Mouse (Mus musculus) gastrocnemius, adult 8-10 months (tissue): Measurements from ENCODE around the gene Arhgap18. TPM values are rescaled to one million over a fixed set of nuclear protein-coding genes. Genes with fewer than 3 reads are reported as not detected.

Experiments
- DNase-seq, 2 experiments: peaks; one replicate each; pipeline ENCODE4 v3.0.0; 2022; ENCODE audit warnings: low spot score in 2 of 2
- total RNA-seq, 4 experiments: library from RNA; stranded (reverse); gene quantifications; 2 replicates each; pipeline ENCODE4 v1.2.4; 2022

Arhgap18 gene
- total RNA-seq, 4 experiments from 2014 or later: 2.6 to 4.2 (median 3.3) TPM

- DNase-seq: no peak
Observed at GRCm38 (mm10) chr10:26776443-26776842, 23.2 kb downstream of the Arhgap18 start.

- no peak for DNase-seq
Observed at GRCm38 (mm10) chr10:26780581-26780980, 27.4 kb downstream of the Arhgap18 start.

- no peak for DNase-seq
Observed at GRCm38 (mm10) chr10:26789680-26790079, 36.5 kb downstream of the Arhgap18 start.

- DNase-seq: no peak
Observed at GRCm38 (mm10) chr10:26791810-26792209, 38.6 kb downstream of the Arhgap18 start.

- no peak for DNase-seq
Observed at GRCm38 (mm10) chr10:26793013-26793412, 39.8 kb downstream of the Arhgap18 start.

GRCm38 (mm10) chr10:26796432-26797286 is 43.4 kb downstream of the Arhgap18 start:
- no peak for DNase-seq

GRCm38 (mm10) chr10:26797287-26797672 is 44.1 kb downstream of the Arhgap18 start:
- no peak for DNase-seq

GRCm38 (mm10) chr10:26798752-26799411 is 45.7 kb downstream of the Arhgap18 start:
- no peak for DNase-seq

GRCm38 (mm10) chr10:26799562-26800051 is 46.4 kb downstream of the Arhgap18 start:
- DNase-seq: peak in 1 of 2 experiments; percentile 14

GRCm38 (mm10) chr10:26804351-26804983 is 51.2 kb downstream of the Arhgap18 start:
- DNase-seq: no peak

GRCm38 (mm10) chr10:26805007-26805406 is 51.8 kb downstream of the Arhgap18 start:
- DNase-seq: no peak

GRCm38 (mm10) chr10:26806092-26806491 is 52.9 kb downstream of the Arhgap18 start:
- no peak for DNase-seq

- no peak for DNase-seq
Observed at GRCm38 (mm10) chr10:26810059-26810458, 56.8 kb downstream of the Arhgap18 start.

GRCm38 (mm10) chr10:26810810-26811209 is 57.6 kb downstream of the Arhgap18 start:
- DNase-seq: no peak

- no peak for DNase-seq
Observed at GRCm38 (mm10) chr10:26811342-26811741, 58.1 kb downstream of the Arhgap18 start.

- no peak for DNase-seq
Observed at GRCm38 (mm10) chr10:26815646-26816045, 62.4 kb downstream of the Arhgap18 start.

- DNase-seq: no peak
Observed at GRCm38 (mm10) chr10:26820326-26820725, 67.1 kb downstream of the Arhgap18 start.

- DNase-seq: no peak
Observed at GRCm38 (mm10) chr10:26820936-26821335, 67.7 kb downstream of the Arhgap18 start.

- no peak for DNase-seq
Observed at GRCm38 (mm10) chr10:26823997-26824396, 70.8 kb downstream of the Arhgap18 start.

GRCm38 (mm10) chr10:26825246-26825889 is 72.1 kb downstream of the Arhgap18 start:
- no peak for DNase-seq

- DNase-seq: no peak
Observed at GRCm38 (mm10) chr10:26827315-26827714, 74.1 kb downstream of the Arhgap18 start.
